Mouse (Mus musculus) liver, embryonic 13.5 days (tissue): ENCODE data around the gene Fbf1. TPM values are rescaled to one million over a fixed set of nuclear protein-coding genes. Genes with fewer than 3 reads are reported as not detected.

Experiments used
- ATAC-seq: fragments of 200-750 bp; cut with Nextera tagmentation; 2 replicates; pipeline ENCODE4 v1.8.0; 2017; ENCODE audit warnings: low read depth, mild to moderate bottlenecking, moderate number of reproducible peaks, moderate library complexity
- DNase-seq: peaks from one replicate; pipeline ENCODE4 v3.0.0; 2022
- H3K27ac ChIP-seq: fragments of 300-500 bp; sonication (generic); 2 replicates; pipeline ENCODE4 v1.5.1; 2015; ENCODE audit warnings: moderate library complexity, mild to moderate bottlenecking, inconsistent platforms
- H3K27me3 ChIP-seq: fragments of 300-500 bp; sonication (generic); 2 replicates; pipeline ENCODE4 v1.6.1; 2015; ENCODE audit warnings: mild to moderate bottlenecking, inconsistent platforms
- H3K36me3 ChIP-seq: fragments of 300-500 bp; sonication (generic); 2 replicates; pipeline ENCODE4 v1.6.1; 2015; ENCODE audit warnings: mild to moderate bottlenecking, inconsistent platforms
- H3K4me1 ChIP-seq: fragments of 300-500 bp; sonication (generic); replicated peaks from 2 replicates; pipeline ENCODE4 v1.6.1; 2015; ENCODE audit warnings: inconsistent platforms
- H3K4me2 ChIP-seq: fragments of 300-500 bp; sonication (generic); 2 replicates; pipeline ENCODE4 v1.6.1; 2015; ENCODE audit warnings: inconsistent platforms, mild to moderate bottlenecking, moderate library complexity
- H3K4me3 ChIP-seq: fragments of 300-500 bp; sonication (generic); replicated peaks from 2 replicates; pipeline ENCODE4 v1.5.1; 2015; ENCODE audit warnings: mild to moderate bottlenecking, inconsistent platforms
- H3K9ac ChIP-seq: fragments of 300-500 bp; sonication (generic); 2 replicates; pipeline ENCODE4 v1.6.1; 2015; ENCODE audit warnings: mild to moderate bottlenecking, inconsistent platforms
- H3K9me3 ChIP-seq: fragments of 300-500 bp; sonication (generic); replicated peaks from 2 replicates; pipeline ENCODE4 v1.6.1; 2016; ENCODE audit warnings: inconsistent platforms
- WGBS: fragments of 180-500 bp; shearing (Covaris S2); methylation state at CpG from one replicate; pipeline ENCODE4 v1.1.7; 2015; ENCODE audit not compliant: insufficient replicate concordance; 5-methylcytosine and 5-hydroxymethylcytosine counted together
- polyA plus RNA-seq: library from polyadenylated mRNA; unstranded; fragments of >200 nt; fragmentation: Nextera tagmentation; extraction: Ambion mirVana; gene quantifications from 2 replicates; pipeline ENCODE4 v1.2.1, GENCODE M21; 2015

Gene Fbf1
- polyA plus RNA-seq, 1 experiment from 2014 or later, result 7.0 TPM

DNA sequence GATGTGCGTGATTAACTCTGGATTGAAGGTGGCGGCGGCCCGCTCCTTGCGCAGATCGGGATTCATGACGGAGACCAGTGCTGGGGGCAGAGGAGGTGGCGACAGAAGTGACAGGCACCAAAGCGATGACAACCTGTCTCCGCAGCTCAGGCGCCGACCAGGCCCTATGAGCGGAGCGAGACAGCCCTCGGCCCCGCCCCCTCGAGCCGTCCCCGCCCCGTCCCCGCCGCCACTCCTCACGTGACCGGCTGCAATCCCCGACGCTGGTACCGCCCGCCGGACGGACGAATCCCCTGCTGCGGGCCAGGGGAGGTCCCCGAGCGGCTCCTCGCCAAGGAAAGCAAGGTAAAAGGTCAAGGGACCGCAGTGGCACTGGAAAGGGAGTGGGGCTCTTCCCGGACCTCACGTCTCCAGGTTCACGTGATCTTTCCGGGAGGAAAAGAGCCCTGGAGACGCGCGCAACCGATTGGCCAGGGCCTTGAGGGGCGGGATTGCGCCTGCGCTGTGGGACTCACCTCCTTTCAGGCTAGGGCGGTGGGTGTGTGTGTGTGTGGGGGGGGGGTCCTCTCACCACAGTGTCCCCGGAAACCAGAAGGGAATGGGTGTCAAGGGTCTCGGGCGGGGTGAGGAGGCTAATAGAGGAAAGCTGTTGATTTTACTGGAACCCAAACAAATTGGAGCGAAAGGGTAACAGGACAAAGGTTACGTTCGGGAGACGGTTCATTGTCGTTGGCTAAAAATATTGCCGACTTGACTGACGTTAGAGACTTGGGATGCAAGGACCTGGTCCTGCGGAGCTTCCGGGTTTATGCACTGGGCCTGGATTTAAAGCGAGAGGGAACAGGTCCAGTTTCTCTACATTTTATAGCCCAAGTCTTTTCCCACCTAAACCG is 30.9 kb upstream of the Fbf1 start, which contains the start of the genes Ten1 and Acox1:
Gene Ten1 (plus strand): TSS at position 217 of the 893 bp plus-strand sequence.
Gene Acox1 (minus strand): TSS at position 407 of the 893 bp plus-strand sequence.
- Histone ChIP-seq H3K9me3 (no peaks in the 10 kb centered on the region), H3K27me3 (no peaks in the 10 kb centered on the region), H3K4me1 (peaks cover 63% of the 10 kb centered on the region), H3K9ac (peak within 1 kb of the TSS; percentile 87), H3K36me3 (peaks cover 3% of the 10 kb centered on the region; the same call in 1 of the 2 replicates), H3K4me2 (peak within 1 kb of the TSS; percentile 95), H3K27ac (peak within 1 kb of the TSS; percentile 88), H3K4me3 (peak within 1 kb of the TSS; percentile 80)
- ATAC-seq (peak; percentile 96), DNase-seq (peak; percentile 92)
- under 1% methylated on average over 61 of the region's 62 CpGs for WGBS

DNA sequence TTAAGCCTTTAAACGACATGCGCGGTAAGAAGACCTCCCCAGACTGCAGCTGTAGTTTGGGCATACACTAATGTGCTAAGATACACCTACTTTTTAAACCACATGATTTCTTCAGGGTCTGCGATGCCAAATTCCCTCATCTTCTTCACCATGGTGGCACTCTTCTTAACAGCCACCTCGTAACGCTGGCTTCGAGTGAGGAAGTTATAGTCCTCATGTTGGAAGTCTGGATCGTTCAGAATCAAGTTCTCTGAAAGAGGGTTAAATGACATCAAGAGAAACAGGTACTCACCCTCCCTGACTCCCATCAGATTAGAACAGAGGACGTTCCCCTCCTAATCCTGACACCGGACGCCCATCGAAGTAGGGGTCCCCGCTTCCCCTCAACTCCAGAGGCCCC is 30.2 kb upstream of the Fbf1 start:
- ATAC-seq (peak; percentile 16), DNase-seq (no peak)
- Histone ChIP-seq H3K4me1 (peaks cover 68% of the 10 kb centered on the region), H3K27ac (peak overlapping the region; percentile 88), H3K4me2 (peak overlapping the region; percentile 95), H3K4me3 (peak overlapping the region; percentile 80), H3K27me3 (no peaks in the 10 kb centered on the region), H3K9ac (peak overlapping the region; percentile 87), H3K36me3 (peaks cover 3% of the 10 kb centered on the region; the same call in 1 of the 2 replicates), H3K9me3 (no peaks in the 10 kb centered on the region)
- 16% methylated on average over 13 of the region's 13 CpGs for WGBS

DNA sequence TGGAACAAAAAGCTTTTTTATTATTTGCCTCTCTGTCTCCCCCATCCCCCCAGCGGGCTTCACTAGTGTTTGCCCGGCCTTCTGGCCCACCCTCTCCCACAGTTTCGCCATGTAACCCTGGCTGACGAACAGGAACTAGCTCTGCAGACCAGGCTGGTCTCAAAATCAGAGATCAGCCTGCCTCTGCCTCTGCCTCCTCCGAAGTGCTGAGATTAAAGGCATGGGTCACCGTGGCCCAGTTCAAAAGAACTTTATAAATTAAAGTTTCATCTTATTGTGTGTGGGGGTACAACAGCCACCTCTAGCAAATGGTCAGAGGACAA is 29.6 kb upstream of the Fbf1 start:
- WGBS, result 73% methylated on average over 6 of the region's 6 CpGs

DNA sequence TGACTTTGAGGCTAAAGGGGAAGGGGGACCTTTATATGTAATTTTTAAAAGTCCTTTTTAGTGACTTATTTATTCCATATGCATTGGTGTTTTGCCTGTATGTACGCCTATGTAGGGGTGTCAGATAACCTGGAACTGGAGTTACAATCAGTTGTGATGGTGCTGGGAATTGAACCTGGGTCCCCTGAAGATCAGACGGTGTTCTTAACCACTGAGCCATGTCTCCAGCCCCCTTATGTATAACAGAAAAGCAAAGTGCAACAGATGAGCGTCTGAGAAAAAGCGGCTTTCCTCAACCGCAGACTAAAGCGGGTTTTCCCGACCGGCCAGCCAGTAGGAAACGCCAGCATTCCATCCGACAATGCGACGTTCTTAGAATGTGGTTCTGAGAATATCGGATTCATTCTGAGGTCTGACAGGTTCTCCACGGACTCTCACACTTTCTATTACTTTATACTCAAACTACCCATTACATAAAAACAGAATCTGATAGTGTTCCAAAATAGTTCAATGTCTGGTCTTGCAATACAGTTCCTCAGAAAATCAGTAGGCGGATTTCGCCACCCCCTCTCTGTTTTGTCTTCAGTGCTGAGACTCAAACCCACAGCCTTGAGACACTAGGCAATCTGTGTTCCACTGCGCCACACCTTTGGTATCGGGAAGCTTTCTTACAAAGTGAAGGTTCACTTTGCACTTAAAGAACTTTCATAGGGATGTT is 29.1 kb upstream of the Fbf1 start:
- H3K4me2 ChIP-seq, result peak overlapping the region; percentile 95
- no peaks in the 10 kb centered on the region for H3K9me3 ChIP-seq
- peak overlapping the region; percentile 80 for H3K4me3 ChIP-seq
- DNase-seq (no peak), ATAC-seq (no peak)
- H3K9ac ChIP-seq, result 0 out of 2 replicates have a peak overlapping the region, but pooled peaks have one; percentile 87
- no peak overlapping the region for H3K27ac ChIP-seq
- peaks cover 3% of the 10 kb centered on the region; the same call in 1 of the 2 replicates for H3K36me3 ChIP-seq
- no peaks in the 10 kb centered on the region for H3K27me3 ChIP-seq
- WGBS, result 90% methylated on average over 18 of the region's 18 CpGs
- peaks cover 68% of the 10 kb centered on the region for H3K4me1 ChIP-seq

More for the DNA sequence above, 29.6 kb upstream of the Fbf1 start:
- DNase-seq (no peak), ATAC-seq (no peak)
- no peaks in the 10 kb centered on the region for H3K27me3 ChIP-seq
- H3K9me3 ChIP-seq, result no peaks in the 10 kb centered on the region
- H3K9ac ChIP-seq, result peak overlapping the region; percentile 87
- peaks cover 68% of the 10 kb centered on the region for H3K4me1 ChIP-seq
- peak overlapping the region; percentile 80 for H3K4me3 ChIP-seq
- no peak overlapping the region for H3K27ac ChIP-seq
- H3K36me3 ChIP-seq, result peaks cover 3% of the 10 kb centered on the region; the same call in 1 of the 2 replicates
- peak overlapping the region; percentile 95 for H3K4me2 ChIP-seq

DNA sequence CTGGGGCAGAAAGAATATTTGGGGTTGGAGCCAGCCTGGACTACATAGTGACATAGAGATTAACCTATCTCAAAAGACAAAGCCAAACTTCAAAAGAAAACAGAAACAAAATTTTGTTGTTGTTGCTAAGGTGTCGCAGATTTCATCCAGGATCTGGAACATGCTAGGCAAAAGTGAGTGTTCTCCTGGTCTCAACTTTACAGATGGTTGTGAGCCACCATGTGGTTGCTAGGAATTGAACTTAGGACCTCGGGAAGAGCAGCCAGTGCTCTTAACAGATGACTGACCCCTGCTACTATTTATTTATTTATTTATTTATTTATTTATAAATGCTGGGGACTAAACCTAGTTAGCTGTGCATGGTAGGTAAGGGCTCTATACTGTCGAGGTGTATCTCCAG is 28.4 kb upstream of the Fbf1 start:
- WGBS, result 70% methylated on average over 3 of the region's 3 CpGs
- ATAC-seq, result no peak

DNA sequence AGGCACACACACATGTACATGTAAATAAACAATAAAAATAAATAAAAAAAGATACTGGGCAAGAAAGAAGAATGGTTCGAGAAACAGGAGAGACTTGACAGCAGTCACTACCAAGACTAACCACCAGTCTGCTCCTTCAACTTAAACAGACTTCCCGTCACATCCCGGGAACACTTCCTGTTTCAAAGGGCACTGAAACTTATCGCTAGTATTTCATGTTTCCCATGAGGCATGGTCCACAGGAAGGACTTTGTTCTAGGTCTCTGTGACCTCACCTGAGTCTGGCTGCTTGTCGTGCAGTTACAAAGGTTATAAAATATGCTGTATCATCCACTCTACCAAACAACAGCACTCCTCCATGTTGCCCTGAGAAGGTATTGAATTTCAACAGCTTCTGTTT is 27.3 kb upstream of the Fbf1 start:
- H3K27ac ChIP-seq, result peak overlapping the region; percentile 74
- H3K36me3 ChIP-seq, result peaks cover 14% of the 10 kb centered on the region; the same call in 1 of the 2 replicates
- no peaks in the 10 kb centered on the region for H3K27me3 ChIP-seq
- ATAC-seq (no peak), DNase-seq (no peak)
- H3K4me1 ChIP-seq, result peaks cover 62% of the 10 kb centered on the region
- WGBS, result 13% methylated on average over 5 of the region's 5 CpGs
- peak overlapping the region; percentile 9; the same call in 1 of the 2 replicates for H3K4me3 ChIP-seq
- H3K9ac ChIP-seq, result peak overlapping the region; percentile 42
- peak overlapping the region; percentile 46 for H3K4me2 ChIP-seq
- no peaks in the 10 kb centered on the region for H3K9me3 ChIP-seq

More for the DNA sequence above, 28.4 kb upstream of the Fbf1 start:
- Histone ChIP-seq H3K27ac (no peak overlapping the region), H3K9ac (no peak overlapping the region), H3K4me2 (no peak overlapping the region), H3K4me1 (peaks cover 68% of the 10 kb centered on the region), H3K27me3 (no peaks in the 10 kb centered on the region), H3K4me3 (no peak overlapping the region), H3K9me3 (no peaks in the 10 kb centered on the region), H3K36me3 (peaks cover 5% of the 10 kb centered on the region; the same call in 1 of the 2 replicates)
- no peak for DNase-seq

DNA sequence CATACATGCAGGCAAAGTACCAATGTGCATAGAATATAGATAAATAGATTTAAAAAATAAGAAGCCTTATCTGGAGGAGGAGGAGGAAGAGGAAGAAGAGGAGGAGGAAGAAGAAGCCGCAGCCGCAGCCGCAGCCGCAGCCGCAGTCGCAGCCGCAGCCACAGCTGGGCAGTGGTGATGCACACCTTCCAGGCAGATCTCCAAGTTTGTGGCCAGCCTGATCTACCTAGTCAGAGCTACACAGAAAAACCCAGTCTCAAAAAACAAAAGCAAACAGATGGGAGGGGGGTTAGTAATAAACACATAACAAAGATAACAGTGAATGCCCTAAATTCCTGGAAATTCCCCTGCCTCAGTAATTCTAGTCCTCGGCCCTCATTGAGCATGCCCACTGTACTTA is 26.7 kb upstream of the Fbf1 start:
- Histone ChIP-seq H3K27ac (peak overlapping the region; percentile 74), H3K36me3 (peaks cover 20% of the 10 kb centered on the region; the same call in 1 of the 2 replicates), H3K27me3 (no peaks in the 10 kb centered on the region), H3K9ac (peak overlapping the region; percentile 42; the same call in 1 of the 2 replicates), H3K4me1 (peaks cover 59% of the 10 kb centered on the region), H3K4me2 (peak overlapping the region; percentile 46), H3K4me3 (peak overlapping the region; percentile 9), H3K9me3 (no peaks in the 10 kb centered on the region)
- no peak for DNase-seq
- WGBS, result 28% methylated on average over 8 of the region's 8 CpGs
- ATAC-seq, result no peak

DNA sequence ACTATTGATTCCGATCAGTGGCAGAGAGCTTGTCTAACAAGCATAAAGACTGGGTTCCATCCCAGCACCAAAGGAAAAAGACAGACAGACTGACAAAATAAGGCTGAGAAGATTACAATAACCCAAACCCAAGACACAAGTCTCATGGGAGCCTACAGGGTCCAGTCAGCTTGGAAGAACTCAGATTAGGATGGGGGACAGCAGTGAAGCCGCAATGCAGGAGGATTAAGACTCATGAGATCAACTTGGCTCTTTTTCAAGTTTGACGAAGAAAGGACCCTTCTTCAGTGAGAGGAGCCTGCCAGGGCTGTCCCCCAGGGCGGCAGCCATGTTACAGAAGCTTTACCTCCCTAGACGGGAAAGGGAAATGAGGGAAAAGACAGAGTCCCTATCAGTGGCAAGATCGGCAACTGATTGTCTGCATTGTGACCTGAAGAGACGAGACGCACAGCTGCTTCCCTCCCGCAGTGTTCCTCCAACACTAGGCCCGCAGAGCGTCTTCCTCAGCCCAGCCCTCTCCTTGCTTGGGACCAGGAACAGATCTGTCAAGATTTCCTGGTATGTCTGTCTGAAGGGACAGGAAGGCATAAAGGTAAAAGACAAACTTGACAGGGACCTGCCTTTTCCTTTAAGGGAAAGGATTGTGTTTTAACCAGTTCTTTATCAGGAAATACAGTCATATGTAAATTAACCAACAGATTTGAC is 19.4 kb upstream of the Fbf1 start:
- 62% methylated on average over 11 of the region's 11 CpGs for WGBS
- Histone ChIP-seq H3K4me3 (no peak overlapping the region), H3K36me3 (peaks cover 61% of the 10 kb centered on the region), H3K4me2 (no peak overlapping the region), H3K9me3 (no peaks in the 10 kb centered on the region), H3K9ac (no peak overlapping the region), H3K4me1 (peaks cover 12% of the 10 kb centered on the region; the same call in 1 of the 2 replicates), H3K27ac (no peak overlapping the region), H3K27me3 (no peaks in the 10 kb centered on the region)
- DNase-seq (no peak), ATAC-seq (no peak)

DNA sequence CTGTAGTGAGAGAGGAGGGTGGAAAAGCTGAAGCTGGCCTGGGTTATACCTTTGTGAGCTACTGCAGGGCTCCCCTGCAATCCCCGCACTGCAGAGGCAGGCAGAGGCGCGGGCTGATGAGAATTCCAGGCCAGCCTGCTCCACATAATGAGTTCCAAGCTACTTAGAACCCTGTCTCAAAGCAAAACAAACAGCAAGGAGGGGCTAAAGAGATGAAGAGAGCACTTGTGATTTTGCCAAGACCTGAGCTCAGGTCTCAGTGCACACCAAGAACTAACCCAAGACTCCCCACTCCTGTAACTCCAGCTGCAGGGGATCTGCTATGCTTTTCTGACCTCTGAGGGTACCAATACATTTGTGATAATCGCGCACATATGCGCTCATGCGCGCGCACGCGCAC is 18.4 kb upstream of the Fbf1 start:
- Histone ChIP-seq H3K4me2 (no peak overlapping the region), H3K27ac (no peak overlapping the region), H3K4me3 (no peak overlapping the region), H3K27me3 (no peaks in the 10 kb centered on the region), H3K4me1 (peaks cover 6% of the 10 kb centered on the region; the same call in 1 of the 2 replicates), H3K9me3 (no peaks in the 10 kb centered on the region), H3K36me3 (peaks cover 69% of the 10 kb centered on the region), H3K9ac (no peak overlapping the region)
- WGBS, result 89% methylated on average over 11 of the region's 11 CpGs
- ATAC-seq (no peak), DNase-seq (no peak)

DNA sequence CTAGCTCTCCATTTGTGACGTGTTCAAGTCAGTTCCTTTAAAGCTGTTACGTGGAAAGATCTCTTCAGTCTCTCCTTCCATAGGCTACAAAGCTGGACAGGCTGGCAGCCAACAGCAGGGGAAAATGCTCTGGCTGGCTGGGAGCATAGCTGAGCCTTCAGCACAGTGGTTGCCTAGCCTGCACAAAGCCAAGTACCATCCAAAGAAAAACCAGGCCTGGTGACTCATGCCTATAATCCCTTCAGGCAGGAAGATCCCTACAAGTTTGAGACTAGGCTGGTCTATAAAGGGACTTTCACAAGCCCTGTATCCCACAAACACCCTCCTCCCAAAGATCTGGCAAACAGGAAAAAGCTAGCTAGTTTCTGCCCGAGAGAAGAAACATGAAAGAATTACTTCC is 17.9 kb upstream of the Fbf1 start:
- H3K4me2 ChIP-seq, result no peak overlapping the region
- peaks cover 5% of the 10 kb centered on the region; the same call in 1 of the 2 replicates for H3K4me1 ChIP-seq
- H3K27ac ChIP-seq, result no peak overlapping the region
- no peak overlapping the region for H3K4me3 ChIP-seq
- ATAC-seq, result no peak
- H3K9me3 ChIP-seq, result no peaks in the 10 kb centered on the region
- H3K9ac ChIP-seq, result no peak overlapping the region
- peaks cover 65% of the 10 kb centered on the region for H3K36me3 ChIP-seq
- 81% methylated on average over 3 of the region's 3 CpGs for WGBS
- no peaks in the 10 kb centered on the region for H3K27me3 ChIP-seq
- DNase-seq, result no peak
